Mouse (Mus musculus): ENCODE data around the gene Rasal2.

Gene Rasal2

DNA sequence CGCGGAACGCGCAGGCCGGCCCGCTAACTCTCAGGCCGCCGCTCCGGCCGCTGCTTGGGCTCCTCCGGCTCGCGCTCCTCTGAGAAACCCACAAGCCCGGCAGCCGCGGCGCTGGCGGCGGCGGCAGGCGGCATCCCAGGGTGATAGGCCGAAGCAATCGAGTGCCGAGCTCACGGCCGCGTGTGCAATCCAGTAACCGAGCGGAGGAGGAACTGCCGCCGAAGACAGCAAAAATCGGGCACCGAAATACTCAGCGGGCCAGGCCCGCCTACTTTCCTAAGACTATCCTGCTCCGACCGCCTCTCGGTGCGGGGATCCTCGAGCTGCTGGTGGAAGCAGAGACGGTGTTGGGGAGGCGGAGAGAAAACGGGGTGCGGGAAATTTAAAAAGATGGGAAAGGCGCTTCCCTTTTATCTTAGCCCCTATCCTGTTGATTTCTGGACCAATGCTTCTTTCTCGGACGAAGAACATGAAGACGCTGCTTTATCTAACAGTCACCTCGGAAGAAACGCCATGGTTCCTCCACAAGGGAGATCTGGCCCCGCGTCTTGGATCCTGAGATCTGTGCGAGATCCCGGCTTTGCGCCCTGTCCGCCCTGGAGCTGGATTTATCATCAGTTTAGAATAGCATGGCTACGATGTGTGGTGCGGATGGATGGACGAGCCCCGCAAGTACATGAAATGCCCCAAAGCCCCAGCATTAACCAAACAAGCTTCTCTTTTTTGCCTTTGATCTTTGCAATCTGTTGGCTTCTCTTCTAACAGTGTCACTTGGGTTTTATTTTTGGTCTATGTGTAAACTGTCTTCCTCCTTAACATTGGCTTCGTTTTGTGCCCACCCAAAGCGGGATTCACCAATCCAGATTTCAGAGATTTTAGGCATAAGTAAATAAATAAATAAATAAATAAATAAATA lies at the start of gene Rasal2:
Rasal2 (minus strand) TSS at position 142 of the 916 bp plus-strand sequence.
- peak; percentile 97 for DNase-seq

DNA sequence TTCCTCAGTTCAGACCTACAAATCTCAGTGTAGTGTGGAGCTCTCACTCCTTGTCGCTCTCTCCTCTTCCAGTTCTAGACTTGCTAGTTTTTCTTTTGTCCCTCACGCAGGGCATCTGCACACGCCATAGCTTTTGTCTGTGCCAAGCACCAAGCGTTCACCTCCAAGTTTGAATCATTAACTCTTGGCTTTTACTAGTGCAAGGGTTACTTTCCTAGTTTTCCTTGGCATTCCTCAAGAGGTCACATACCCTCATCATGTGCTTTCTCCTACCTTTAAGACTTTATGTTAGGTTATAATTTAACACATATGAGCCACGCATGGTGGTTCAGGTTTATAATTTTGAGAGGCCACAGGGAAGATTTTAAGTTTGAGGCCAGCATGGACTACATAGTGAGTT lies 48.9 kb upstream of the Rasal2 start:
- no peak for DNase-seq

DNA sequence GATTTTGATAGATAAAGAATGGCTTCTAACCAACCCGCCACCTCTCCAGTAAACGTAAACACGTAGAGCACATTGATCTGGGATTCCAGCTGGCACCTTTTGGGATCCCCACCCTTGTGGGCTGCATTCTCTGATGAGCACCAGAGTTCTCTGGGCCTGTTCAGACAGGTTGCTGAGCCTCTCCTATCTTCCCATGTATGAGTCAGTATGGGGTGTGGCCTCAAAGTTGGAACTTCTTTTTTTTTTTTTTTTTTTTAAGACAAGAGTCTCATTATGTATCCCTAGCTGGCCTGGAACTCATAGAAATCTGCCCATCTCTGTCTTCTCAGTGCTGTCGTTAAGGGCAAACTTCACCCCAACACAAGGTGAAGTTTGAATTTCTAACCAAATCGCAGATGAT lies 47.5 kb upstream of the Rasal2 start:
- DNase-seq = no peak

DNA sequence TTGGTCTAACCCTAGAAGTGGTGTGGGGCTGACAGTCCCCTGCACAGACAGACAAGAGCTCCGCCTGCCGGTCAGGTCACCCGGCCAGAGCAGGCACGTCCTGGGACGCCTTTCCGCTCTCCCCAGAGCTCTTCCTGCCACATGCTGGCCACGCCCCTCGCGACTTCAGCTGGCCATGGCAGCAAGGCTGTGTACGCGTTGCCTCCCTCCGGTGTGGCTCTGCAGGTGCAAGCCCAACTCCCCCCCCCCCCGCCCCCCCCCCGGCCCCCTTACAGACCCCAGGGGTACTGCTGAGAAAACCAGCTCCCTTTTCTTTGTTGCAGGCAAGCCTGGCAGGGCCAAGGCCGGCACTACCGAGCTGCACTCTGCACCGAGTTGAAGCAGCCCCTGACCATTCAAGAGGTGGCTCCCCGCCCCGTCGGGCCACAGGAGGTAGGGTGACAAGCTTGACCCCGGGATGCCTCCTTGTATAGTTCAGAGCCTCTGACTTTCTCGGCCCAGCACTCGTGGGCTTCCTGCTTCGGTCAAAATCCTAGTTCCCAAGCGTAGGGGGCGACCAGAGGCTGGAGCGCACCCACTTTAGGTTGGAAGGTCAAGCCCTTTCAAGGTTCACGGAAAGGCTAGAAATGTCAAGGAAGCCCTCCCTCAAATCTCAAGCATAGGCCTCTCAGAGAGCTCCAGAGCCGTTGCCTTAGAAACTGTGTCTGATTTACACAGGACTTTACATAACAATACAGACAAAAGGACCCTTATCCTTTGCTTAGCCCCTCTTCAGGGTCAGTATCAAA lies 46.2 kb upstream of the Rasal2 start, which contains the start of gene Cryzl2:
Cryzl2 (plus strand) TSS at position 157 of the 788 bp plus-strand sequence.
- DNase-seq = peak; percentile 90

DNA sequence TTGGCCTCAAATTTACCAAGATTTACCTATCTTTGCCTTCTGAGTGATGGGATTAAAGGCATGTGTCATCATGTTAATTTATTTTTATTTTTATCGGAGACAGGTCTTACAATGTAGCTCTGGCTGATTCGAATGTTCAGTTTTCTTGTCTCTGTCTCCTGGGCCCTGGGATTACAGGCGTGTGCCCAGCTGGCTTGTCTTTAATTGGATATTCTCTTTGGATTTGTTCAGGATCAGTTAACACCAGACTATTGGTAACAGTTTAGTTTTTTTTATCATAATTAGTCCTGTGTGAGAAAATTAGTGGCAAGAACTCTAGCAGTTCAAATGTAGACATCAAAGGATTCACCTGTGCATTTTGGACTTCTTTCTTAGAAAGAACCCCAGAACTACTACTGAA lies 45.4 kb upstream of the Rasal2 start:
- DNase-seq = no peak

DNA sequence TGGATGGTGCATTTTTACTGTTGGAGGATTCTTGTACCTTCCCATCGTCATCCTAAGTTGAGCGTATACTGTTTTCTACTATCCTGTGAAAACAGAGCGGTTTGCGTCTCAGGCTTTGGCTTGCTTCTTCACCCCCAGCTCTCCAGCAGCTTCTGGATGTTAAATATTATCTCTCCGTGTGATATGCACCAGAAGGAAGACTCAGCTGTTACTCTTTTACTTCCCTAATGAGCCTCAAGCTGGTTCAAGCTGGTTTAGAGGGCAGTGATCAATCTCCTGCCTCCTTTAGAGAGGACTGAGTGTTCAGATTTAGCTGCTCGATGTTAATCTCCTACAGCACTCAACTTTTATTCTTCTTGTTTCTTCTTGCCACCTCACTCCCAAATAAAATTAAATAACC lies 42.5 kb upstream of the Rasal2 start:
- no peak for DNase-seq

DNA sequence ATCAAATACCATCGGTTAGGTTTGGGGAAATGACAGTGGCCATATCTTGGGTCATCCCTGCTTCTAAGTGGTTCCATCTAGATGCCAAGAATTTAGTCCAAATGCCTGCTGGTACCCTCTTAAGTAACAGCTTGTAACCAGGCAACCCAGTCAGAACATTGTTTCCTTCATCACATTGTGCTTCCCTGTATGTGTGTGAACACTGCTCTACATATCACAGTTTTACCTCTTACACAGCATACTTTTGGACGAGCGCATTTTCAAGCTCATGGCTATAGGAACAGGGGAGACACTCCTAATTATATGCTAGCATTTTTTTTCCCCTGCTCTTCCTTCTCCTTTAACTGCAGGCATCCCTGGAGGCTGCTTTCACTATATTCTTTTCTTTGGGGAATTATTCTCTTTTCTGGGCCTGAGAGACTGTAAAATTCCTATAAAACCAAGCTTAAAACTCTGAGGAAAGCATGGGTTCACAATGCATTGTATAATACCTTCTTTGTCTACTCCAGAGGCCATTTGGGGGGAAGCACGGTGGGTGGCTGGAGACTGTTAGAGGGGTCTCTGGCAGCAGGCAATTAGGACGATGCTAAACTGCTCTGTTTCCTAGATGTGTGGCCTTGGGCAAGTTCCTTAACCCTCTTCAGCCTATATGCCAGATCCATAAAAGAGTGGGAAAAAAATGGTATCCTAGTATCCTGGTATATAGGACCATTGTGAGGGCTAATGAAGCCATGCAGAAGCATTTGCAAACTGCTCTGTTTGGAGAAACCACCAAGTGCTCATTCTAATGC lies 40.6 kb upstream of the Rasal2 start:
- no peak for DNase-seq

DNA sequence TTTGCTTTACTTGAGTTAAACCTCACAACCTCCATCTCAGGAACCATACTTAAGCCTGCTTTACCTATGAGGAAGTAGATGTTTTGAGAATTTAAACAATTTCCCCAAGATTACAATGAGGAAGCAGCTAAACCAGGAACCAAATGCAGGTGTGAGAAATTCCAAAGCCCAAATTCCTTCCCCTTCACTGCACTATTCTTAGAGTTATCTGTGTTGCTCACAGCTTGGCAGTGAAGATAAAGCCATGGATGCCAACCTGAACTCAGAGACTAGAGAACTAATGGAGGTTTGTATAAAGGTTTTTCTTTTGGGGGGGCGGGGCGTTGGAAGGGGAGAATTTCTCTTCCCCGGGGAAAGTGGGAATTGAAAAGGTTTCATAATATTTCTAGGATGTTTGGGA lies 39.9 kb upstream of the Rasal2 start:
- no peak for DNase-seq

DNA sequence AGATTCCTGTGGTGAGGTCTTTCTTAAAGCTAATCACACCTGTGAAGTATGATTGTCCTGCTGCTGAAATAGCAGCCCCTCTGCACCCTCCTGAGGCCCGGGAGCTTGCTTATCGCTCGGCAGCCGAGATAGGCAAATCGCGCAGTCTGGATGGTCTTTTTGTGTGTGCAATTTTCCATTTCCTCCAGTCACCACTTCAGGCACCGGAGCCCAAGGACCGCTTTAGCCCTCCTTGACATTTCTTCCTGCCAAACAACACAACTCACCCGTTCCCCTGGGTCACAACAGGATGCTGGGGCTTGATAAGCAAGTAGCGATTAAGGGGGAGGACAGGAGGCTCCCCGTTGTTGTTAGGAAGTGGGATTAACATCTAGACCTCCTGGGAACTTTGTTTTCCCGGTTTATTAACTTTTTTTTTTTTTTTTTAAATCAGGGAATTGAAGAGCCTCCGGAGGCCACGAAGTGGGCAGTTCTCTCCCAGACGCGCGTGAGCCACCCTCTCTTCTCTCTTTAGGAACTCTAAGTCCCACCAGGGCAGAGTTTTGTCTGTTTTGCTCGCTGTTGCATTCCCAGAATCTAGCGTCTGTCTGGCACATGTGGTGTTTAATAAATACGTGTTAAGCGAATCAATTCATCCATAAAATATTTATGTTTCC lies 37.7 kb upstream of the Rasal2 start:
- peak; percentile 30 for DNase-seq

DNA sequence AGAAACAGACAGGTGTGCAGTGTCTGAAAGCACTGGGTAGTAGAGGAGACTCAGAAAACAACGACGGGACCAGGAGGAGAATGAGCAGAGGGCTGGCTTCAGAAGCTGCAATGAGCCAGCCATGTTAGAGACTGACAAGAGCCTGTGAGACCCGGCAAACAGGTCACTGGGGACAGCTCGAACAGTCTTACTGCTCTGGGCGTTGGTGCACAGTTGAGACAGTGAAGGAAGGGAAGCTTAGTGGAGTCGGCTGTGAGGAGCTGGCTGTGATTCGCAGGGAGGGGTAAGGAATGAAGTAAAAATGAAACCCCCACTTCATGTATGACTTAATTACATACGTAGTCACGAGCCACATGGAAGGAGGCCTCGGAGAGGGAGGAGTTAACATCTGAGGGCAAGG lies 37.1 kb upstream of the Rasal2 start:
- no peak for DNase-seq

DNA sequence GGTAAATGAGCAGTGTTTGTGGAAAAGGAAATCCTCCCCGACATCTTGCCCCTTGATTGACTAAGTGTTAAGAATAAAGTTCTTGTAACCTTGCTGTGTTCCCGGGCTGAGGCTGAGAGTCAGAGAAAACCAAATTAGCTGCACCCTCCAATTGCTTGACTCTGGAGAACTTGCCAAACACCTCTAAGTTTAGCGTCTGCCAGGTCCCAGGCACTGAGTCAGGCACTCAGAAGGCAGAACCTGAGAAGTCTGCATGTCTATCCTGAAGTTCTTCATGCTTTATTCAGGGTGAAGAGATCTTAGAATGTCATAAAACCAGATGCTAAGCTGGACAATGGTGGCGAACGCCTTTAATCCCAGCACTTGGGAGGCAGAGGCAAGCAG lies 36.4 kb upstream of the Rasal2 start:
- DNase-seq = no peak

DNA sequence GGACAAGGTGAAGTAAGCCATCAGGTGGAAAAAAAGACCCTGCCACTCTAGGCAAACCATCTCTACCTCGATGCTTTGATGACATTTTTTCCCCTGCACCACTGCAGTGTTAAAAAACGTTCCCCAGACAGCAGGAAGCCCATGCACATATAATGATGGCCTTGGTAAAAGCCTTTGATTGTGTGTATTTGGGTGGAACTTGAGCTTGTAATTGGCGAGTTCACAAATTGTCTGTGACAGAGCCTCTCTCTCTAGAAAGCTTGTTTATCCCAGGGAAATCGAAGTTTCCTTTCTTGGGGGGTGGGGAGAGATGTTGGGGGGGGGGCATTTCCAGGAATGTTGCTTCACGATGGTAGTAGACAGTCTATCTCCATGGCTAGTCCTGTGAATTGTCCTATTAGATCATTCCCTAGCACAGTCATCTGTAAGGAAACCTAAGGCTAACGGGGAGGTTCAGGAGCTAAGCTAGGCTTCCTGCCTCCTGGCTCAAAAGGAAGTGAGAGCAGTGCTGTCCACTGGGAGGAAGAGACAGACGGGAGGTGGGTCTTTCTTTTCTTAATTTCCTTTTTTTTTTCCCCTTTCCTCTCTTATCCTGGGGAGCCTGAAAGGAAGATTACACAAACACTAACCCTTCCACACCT lies 35.9 kb upstream of the Rasal2 start:
- DNase-seq = no peak

DNA sequence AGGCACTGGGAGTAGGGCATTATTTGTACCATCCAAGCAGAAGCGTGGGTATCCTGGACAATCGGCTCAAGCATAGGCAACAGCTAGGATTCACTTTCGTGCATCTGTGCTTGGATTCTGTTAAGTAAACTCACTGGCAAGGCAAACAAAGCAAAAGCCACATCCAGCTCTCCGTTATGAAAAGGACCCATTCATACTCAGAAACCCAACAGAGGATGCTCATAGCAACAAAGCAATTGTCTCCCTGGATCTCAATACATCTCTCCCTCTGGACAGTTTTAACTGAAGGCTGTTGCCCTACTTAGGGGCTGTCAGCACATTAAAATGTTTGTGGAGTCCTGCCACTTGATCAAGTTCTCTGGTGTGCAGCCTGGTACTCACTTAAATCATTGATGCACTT lies 34.7 kb upstream of the Rasal2 start:
- no peak for DNase-seq

DNA sequence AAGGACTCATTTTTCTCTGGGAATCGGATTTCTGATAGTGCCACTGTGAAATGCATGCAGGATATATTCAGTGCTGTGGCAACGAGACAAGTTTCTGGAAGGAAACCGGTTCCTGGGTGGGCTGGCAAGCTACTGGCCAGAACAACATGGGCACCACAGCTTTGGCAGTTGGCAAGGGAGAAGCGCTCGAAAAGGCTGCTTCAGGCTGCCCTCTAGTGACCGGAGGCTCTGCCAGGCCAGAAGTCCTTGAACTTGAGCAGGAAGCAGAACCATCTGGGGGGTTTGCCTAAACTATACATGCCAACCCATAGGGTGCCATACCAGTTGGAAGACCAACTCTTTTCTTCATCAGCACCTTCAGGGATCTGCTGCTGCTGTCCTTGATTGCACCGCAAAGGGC lies 33.9 kb upstream of the Rasal2 start:
- DNase-seq = peak; percentile 79

DNA sequence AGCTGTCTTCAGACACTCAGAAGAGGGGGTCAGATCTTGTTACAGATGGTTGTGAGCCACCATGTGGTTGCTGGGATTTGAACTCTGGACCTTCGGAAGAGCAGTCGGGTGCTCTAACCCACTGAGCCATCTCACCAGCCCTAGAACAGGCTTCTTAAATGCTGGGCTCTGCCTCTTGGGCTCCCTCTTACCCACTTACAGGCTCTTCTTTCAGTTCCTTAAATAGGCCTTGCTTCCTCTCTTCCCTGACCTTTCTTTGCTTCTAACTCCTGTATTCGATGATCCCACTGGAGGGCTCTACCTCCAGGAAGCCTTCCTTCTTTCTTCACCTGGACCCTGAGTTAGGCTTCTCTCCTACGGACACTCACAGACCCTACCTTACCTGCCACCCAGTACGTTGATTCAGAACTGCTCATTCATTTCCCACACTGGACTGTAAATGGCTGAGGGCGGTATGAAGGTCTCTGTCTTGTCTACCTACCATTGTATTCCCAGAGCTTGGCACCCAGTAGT lies 33.1 kb upstream of the Rasal2 start:
- DNase-seq = peak; percentile 2

DNA sequence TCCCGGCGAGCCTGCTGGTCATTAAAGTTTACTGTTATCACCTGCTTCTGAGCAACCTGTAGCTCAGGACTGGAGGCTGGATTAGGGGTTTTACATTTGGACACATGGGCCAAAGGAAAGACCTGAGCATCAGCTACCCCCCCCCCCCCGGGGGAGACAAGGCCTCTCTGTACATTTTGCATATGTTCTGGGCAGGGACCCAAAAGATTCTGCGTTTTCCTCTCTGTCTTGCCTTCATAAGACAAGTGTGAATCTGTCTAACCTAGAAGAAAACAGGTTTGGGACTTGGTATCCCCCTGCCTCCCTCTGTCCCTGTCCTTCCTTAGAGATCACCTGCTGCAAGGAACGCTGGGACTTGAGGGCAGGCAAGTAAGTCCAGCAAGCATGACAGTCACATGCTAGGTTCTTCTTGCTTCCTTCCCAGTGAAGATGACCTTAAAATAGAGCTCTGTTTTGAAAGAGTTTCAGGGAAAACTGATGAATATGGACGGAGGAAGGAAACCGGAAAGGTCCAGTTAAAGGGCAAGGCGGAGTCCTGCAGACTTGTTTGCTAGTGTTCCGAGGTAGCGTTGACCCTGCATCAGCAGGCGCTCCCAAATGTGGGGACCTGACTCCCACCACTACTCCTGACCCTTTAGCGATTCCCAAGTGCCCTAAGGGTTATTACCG lies 32.4 kb upstream of the Rasal2 start:
- DNase-seq = peak; percentile 1

DNA sequence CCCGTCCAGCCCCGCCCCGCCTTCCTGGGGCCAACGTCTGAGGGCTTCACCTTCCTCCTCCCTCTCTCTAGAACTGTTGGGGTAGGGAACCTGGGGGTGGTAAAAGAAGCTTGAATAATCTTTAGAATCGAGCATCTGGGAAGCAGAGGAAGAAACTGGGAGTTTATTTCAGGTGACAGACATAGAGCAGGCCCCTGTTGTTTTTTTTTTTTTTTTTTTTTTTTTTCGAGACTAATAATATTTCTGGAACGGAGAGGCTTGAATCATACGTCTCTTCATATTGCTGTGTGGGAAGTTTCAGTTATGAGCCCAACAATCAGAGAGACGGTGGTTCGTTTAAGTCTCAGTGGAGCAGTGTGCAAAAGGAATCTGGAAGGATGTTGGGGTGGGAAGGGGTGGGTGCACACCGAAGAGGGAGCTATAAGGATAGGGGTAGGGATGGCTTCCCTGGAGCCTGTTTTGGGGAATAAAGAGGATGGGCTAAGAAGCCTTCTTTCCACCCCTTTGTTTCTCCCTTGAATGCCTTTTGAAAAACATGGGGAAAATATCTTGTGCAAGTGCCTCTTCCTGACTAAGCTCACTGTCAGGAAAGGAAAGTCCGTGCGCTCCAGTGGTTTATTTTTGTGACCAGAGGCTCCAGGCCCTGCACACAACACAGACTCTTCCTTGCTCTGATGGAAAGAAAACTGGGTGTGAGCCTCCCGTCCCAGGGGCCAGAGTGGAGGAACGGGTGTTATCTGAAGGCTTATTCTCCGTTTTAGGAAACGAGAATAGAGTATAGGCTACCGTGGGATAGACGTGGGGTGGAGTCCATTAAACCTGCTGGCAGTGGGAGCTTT lies 31.5 kb upstream of the Rasal2 start:
- DNase-seq = peak; percentile 14

DNA sequence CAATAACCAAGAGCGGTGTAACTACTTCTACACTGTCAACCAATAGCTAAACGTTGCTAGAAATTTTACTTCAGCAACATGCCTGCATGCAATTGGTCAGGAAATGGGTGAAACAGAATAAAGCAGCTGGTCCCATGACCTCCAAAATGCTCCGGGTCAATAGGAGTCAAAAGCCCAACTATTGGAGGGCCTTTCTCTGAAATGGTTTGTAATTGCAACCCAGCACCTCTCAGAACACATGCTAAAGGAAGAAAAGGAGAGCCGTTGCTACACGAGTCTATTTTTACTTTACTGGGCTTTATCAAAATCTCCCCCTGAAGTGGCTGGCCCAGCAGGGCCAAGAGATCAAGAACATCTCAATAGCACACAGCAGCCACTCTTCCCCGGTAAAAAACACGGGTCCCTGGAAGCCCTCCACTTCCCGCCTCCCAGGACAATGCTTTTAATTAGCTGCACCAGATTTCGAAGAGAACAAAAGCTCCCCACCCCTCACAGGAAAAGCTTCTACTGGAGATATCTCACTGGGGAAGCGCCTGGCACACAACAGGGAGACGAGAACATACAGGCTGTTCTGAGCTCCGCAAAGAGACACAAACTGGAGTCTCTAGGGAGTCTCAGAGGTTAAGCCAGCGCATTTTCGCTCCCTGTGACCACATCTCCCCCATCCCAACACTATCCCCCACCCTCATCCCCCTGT lies 30.8 kb upstream of the Rasal2 start:
- peak; percentile 53 for DNase-seq

DNA sequence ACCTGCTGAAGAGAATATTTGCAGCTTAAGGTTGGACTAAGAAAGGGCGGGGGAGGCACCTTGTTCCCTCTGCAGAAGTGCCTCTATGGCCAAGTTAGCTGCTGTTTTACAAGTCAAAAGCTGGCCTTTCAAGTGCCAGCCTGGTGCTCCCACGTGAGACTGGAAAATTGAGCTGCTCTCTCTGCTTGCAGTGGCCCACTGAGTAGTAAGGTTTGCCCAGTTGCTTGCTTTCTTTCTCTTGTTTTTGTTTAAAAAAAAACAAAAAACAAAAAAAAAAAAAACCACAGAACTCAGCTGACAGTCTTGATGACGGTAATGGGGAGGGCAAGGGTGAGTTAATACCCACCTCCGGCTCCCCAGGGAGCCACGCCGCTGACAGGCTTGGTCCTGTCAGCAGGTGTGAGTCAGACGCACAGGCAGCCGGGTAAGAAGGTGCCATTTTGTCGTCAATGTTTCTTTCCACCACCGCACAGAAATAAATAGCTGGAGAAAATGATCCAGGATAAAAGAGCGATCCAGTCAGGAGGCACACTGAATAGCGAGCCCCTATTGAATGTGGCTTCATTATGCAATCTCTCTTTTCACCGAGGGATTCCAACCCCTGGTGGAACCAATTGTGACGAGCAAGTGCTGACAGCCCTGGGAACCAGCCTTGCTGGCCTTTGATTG lies 27.7 kb upstream of the Rasal2 start:
- no peak for DNase-seq
